Mouse (Mus musculus) naive thymus-derived CD4-positive, alpha-beta T cell, adult 2 months (primary cell): ENCODE data around the gene Dapk3.

Source experiments
- DNase-seq: peaks from one replicate; pipeline ENCODE4 v3.0.0-alpha.2; 2011; ENCODE audit warnings: low read depth

Dapk3 gene

GRCm38 (mm10) chr10:81182336-81183333, at the start of gene Dapk3:
TSS of gene Dapk3 (plus strand) at chr10:81183005.
- peak; percentile 98 for DNase-seq

GRCm38 (mm10) chr10:81134181-81134587, 48.6 kb upstream of the Dapk3 start:
- DNase-seq = peak; percentile 44

- DNase-seq = peak; percentile 42
These were observed 47.7 kb upstream of the Dapk3 start, which contains the start of gene Zbtb7a for GRCm38 (mm10) chr10:81134966-81135681. TSS of gene Zbtb7a (plus strand) at chr10:81135220.

- peak; percentile 66 for DNase-seq
These were observed 46.7 kb upstream of the Dapk3 start for GRCm38 (mm10) chr10:81135831-81136705.

- DNase-seq = peak; percentile 86
These were observed 46.0 kb upstream of the Dapk3 start for GRCm38 (mm10) chr10:81136706-81137231.

- peak; percentile 100 for DNase-seq
These were observed 45.3 kb upstream of the Dapk3 start for GRCm38 (mm10) chr10:81137252-81138130.

- DNase-seq = peak; percentile 81
These were observed 44.5 kb upstream of the Dapk3 start for GRCm38 (mm10) chr10:81138131-81138782.

- no peak for DNase-seq
These were observed 43.8 kb upstream of the Dapk3 start for GRCm38 (mm10) chr10:81138821-81139528.

GRCm38 (mm10) chr10:81139529-81139846, 43.3 kb upstream of the Dapk3 start:
- DNase-seq = no peak

- no peak for DNase-seq
These were observed 42.8 kb upstream of the Dapk3 start for GRCm38 (mm10) chr10:81140005-81140404.

GRCm38 (mm10) chr10:81140717-81141454, 41.9 kb upstream of the Dapk3 start:
- DNase-seq = peak; percentile 51

GRCm38 (mm10) chr10:81141455-81142210, 41.2 kb upstream of the Dapk3 start:
- no peak for DNase-seq

- no peak for DNase-seq
These were observed 40.2 kb upstream of the Dapk3 start for GRCm38 (mm10) chr10:81142551-81142981.

- no peak for DNase-seq
These were observed 39.6 kb upstream of the Dapk3 start for GRCm38 (mm10) chr10:81143157-81143633.

GRCm38 (mm10) chr10:81143845-81144437, 38.9 kb upstream of the Dapk3 start:
- DNase-seq = no peak

- DNase-seq = no peak
These were observed 38.1 kb upstream of the Dapk3 start for GRCm38 (mm10) chr10:81144667-81145066.

- no peak for DNase-seq
These were observed 37.5 kb upstream of the Dapk3 start for GRCm38 (mm10) chr10:81145307-81145706.
